Mouse (Mus musculus) heart, adult 11 months (tissue): ENCODE measurements at regions not wholly inside any gene's neighbourhood (a gene's known extent, or its start where the extent isn't known, plus 50 kb on each side); places are given as distances from the start of the nearest gene placed in this dataset.
A peak's percentile ranks its signal among the peaks of the same experiment; 100 is the strongest.

Experiments used
- DNase-seq: peaks from one replicate; pipeline ENCODE4 v3.0.0; 2022

DNA sequence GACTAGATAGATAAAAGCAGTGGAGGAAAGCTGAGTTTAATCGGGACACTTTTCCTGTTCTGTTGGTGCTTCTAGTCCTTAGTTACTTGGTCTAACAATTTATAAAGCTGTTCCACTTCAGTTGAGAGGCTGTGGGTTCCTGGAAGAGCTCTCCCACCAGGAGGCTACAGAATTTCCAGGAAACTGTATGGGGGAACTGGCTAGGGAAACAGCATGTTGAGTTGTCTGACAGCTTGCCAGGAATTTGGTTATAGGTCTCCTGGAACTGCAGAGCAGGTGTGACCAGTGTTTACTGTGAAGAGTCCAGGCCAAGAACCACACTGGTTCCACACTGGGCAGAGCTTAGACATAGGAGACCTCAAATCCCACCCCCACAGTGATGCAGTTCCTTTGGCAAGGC lies 65.0 kb upstream of the Pik3cg start:
- DNase-seq = no peak

DNA sequence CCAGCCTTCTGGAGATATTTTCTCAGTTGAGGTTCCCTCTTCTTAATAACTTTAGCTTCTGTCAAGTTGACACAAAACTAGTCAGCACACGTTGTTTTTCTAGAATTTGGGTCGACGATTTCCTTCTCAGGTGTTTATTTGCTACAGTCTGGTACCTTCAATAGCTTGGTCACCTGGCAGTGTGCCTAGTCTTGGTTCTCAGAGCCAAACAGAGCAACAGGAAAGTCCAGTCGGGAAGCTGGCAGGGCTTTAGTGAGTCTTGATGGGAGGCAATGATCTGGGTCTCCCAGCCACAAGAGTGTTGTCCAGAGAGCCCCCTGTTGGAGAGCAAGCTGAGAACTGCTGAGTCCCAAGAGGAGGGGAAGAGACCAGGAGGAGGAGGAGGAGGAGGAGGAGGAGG lies 71.4 kb upstream of the Pik3cg start:
- no peak for DNase-seq

DNA sequence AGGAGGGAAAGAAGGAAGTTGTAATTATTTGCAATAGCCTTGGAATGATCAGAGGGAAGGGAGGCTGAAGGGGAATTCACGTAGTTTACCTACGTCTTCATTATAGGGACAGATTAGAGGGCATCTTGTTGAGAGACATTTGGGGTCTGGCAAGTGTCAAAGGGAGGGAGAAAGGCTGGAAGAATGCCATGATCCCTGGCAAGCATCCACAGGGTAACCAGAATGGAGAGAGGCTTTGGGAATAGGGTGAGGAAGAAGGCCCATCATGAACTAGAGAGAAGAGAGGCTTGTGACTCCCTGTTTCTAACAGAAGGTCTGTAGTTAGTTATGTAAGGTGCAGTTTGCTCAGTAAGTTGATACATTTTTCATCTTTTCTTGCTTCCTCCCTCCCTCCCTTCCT lies 71.8 kb upstream of the Pik3cg start:
- no peak for DNase-seq

DNA sequence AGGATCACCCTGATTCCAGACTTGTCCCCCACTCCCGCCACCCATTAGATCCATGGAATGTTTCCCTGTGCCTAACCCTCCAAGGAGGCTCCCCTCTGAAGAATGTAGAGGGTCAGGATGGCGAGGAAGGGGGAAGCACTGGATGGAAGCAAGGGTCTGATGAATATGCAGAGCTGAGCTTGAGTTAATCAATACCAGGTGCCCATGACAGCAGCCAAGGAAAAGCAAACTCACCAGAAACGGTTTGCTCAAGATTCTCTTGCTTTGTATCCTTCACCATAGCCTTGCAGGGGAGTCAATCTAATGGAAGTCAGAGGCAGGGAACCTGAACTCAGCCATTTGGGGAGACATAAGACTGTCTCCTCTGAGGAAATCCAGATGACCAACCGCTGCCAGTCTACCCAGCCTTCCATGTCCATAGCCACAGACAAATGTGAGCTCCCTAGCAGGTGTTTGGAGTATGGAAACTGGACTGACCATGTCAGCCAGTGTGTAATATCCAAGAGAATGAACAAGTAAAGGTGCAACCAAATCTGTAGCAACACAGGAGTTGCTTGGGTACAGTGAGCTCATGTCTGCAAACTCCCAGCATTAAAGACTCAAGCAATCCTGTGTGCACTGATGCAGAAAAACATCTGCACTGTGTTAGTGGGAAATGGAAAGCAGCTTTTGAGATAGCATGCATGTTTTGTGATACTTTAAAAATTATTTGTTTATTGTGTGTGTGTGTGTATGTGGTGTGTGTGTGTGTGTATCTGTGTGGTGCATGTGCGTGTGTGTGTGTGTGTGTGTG lies 74.1 kb upstream of the Pik3cg start:
- no peak for DNase-seq

DNA sequence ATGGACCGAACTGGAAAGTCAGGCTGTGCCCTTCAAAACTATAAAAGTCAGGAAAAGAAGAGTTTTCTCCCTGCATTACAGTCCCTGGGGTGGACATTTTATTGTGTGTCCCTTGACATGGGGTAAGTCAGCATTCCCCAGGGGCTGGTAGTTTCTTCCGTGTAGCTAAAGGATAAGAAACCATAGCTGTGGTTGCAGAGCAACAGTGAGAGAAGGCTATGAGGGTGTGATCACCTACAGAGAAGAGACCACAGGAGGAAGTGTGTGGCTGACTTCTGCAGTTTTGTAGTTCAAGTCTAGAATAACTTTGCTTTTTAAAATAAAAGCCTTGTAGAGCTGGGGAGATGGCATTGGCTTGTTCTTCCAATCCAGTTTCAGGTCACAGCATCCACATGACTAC lies 76.6 kb upstream of the Pik3cg start:
- no peak for DNase-seq

DNA sequence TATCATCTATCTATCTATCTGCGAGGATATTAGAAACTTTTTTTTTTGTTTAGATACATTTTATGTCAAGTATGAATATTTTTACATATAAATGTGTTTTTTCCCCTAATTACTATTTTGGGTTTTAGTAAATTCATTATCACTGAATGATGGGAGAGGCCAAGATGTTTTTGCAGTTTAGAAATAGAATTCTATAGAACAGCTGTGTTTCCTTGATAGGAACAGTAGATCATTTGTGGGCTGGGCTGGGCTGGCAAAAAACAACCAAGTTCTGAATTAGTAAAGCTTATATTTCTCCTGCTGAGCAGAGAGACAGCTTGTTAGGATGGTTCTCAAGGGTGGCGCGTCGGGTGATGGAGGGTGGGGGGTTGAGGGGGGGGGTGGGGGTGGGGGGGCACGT lies 78.2 kb upstream of the Pik3cg start:
- no peak for DNase-seq

DNA sequence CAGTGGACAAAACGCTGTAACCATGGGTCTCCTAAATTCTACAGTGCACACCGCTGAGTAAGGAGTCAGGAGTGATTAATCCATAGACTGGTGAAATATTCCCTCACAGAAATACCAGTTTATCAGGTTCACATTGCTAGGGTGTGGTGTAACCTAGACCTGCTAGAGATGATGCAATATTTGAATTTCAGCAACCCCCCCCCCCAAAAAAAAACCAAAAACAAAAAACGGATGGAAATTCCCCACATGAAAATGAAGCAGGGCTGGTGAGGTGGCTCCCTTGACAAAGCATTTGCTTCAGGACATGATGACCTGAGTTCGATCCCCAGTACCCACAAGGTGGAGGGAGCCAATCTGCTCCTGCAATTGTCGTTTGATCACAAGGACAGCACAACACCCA lies 82.7 kb upstream of the Pik3cg start:
- DNase-seq = no peak

DNA sequence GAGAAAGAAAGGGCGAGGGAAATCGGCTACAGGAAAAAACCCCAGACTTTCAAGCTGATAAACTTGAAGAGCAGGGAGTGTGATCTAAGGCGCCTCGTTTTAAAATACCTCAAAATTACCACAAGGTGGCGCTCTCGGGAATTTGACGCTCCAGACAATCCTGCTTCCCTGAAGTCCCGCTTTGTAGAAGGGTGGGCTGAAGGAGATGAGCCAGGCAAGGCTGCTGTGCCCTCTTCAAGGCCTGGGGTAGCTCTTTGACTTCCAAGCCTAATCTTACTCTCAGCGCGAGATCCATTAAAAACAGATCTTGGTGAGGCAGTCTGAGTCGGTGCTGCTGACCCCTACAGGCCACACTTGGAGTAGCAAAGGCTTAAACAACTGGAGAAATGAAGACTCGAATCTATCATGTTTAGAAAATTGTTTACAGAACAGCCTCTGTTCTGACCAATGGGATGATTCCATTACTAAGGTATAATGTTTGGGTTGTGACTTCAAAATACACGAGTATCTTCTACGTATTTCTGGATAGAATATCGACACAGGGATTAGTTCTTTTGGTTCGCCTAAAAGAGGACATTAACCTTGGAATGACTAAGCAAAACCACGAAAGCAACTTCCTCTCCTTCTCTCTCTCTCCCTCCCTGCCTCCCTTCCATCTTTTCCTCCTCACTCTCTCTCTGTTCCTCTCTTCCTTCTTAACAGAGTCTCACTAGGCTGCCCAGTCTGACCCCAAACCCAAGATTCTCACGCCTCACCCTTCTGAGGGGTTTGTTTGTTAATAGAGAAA lies 83.7 kb upstream of the Pik3cg start:
- DNase-seq = peak; percentile 94

DNA sequence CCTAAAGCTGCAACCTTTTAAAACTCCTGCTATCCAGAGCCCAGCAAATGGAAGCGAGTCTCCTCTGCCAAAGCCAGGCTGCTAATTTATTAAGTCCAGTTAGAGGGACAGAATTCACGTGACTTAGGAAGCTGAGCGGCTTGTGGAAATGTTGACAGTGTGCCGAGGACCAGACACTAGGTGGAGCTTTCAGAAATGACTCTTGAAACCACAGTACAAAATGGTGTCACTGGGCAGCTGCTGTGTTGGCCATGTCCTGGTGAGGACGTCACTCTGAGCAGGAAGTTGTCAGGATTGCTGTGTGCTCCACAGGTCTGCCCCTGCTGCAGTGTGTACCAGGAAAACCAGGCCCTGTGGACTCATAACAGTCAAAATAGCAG lies 84.3 kb upstream of the Pik3cg start:
- DNase-seq = peak; percentile 91

DNA sequence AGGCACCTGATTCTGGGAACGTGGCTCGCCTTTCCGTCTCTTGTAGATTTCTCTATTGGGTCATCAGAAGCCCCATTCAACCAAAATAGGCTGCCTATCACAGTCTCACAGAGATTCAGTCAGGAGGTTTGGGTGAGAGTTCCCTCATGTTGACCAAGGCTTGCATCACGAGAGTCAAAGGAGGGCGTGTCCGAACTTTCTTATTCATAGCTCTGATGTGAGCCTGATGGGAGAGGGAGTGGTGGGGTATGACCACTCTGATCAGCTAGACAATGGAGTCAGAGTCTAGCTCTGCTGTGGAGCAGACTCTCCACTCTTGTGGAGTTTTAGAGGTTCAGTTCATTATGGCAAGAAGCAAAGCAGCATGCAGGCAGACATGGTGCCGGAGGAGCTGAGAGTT lies 81.1 kb upstream of the Ccdc71l start:
- no peak for DNase-seq

DNA sequence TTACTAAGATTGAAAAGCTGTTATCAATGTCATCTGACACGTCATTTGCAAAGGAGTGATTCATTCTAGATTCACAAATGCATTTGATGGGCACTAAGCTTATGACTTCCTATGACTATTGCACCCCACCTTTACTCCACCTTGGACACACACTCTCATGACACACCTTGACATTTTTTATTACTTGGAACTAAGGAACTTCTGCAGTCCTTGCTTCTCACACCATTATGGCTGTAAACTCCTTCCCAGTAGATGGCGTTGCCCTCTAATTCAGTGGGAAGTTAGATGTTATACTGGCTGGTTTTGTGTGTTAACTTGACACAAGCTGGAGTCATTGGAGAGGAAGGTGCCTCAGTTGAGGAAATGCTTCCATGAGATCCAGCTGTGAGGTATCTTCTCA lies 78.8 kb upstream of the Ccdc71l start:
- no peak for DNase-seq

DNA sequence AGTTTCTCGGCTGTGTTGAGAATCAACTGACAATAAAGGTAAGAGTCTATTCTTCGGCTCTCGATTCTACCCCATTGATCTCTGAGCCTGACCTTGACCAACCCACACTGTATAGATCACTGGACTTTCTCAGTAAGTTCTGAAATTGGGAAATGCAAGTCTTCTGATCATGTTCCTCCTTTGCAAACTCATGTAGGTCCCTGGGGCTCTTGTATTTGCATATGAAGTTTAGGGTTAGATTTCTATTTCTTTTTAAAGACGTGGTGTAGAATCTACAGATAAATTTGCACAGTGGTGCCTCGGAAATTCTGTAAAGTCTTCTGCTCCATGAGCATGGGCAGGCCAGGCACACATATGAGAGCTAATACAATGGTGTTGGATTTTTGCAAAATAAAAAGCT lies 72.8 kb upstream of the Ccdc71l start:
- no peak for DNase-seq

DNA sequence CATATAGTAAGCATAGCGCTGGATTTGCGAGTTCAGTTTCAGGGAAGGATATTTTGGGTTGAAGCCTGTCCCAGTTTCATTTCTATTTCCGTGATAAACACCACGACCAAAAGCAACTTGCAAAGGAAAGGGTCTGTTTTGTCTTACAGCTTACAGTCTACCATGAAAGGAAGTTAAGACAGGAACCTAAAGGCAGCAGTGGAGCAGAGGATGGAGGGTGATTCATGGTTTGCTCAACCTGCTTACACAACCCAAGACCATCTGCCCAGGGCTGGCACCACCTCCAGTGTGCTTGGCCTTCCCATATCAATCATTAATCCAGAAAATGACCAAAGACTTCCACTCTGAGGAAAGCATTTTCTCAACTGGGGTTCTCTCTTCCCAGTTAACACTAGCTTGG lies 72.2 kb upstream of the Ccdc71l start:
- no peak for DNase-seq

DNA sequence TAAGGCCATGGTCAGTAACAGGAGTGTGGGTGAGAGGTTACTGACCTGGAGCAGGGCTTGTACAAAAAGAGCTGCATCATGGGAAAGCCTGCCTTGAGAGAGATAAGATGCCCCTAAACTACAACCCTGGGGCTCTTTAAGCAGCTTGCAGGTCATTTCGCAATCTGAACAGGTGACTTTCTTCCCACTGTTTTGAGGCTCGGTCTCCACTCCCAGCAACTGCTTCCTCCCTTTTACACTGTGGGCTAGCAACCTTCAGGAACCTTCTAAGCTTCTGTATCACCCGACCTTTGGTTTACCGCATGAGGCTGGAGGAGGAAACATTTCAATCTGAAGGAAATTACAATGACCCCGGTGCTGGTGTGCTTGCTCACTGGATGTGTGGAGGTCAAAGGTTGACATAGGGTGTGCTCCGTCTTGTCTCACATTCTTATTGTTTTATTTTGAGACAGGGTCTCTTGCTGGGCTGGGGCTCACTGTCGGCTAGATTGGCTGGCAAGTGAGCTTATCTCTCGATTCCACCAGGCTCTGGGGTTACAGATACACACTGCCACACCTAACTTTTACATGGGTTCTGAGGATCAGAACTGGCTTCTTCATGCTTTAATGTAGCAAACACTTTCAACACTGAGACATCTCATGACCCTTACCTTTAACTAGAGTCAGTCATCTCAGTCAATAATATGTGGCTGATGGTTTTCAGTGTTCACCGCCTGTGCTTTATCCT lies 71.1 kb upstream of the Ccdc71l start:
- no peak for DNase-seq

DNA sequence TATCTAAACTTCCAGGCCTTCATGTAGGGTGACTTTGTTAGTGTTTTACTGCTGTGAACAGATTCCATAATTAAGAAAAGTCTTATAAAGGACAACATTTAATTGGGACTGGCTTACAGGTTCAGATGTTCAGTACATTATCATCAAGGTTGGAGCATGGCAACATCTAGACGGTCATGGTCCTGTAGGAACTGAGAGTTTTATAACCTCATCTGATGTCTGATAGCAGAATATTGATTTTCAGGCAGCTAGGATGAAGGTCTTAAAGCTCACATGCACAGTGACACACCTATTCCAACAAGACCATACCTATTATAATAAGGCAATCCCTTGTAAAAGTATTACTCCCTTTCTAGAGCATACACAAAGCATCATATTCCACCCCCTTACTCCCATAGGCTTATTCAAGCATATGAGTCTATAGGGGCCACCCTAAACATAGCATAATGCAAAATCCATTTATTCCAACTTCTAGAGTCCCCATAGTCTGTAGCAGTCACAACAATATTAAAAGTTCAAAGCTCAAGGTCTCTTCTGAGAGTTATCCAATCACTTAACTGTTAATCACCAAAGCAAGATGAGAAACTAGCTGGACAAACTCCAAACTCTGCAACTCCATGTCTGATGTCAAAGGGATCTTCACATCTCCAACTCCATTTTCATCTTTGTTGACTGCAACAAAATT lies 63.3 kb upstream of the Ccdc71l start:
- DNase-seq = no peak
